Mouse (Mus musculus): Measurements from ENCODE around the gene Slc38a4.

DNA sequence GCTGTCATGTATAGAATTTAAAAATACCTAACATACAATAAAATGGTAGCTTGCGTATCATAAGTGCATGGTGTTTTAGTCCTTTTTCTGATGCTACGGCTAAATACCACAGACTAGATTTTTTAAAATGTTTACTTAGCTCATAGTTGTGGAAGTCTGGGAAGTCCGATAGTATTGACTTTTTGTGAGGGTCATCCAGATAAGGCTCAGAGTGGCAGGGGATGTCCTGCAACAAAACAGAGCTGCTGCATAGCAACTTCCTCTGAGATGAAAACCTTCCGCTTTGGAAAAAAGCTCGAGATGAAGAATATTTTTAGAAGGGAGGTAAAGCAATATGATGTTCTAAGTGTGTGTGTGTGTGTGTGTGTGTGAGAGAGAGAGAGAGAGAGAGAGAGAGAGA lies 11.2 kb upstream of the Slc38a4 start:
- no peak for TF ChIP-seq CTCF (IDR thresholded peaks at IDR 0.05; ENCODE audit: extremely low read depth, insufficient read depth, insufficient read length, insufficient replicate concordance)
- no peak for TF ChIP-seq POLR2A (IDR thresholded peaks at IDR 0.05; ENCODE audit: low read depth, low read length)
